Mouse (Mus musculus): ENCODE measurements at regions not wholly inside any gene's neighbourhood (a gene's known extent, or its start where the extent isn't known, plus 50 kb on each side); places are given as distances from the start of the nearest gene placed in this dataset.

GRCm38 (mm10) chr11:112180666-112181065 lies 601.4 kb upstream of the Sox9 start:
- TF ChIP-seq EP300 (IDR thresholded peaks at IDR 0.05; ENCODE audit: low read depth) (no peak), CTCF (IDR thresholded peaks at IDR 0.05; ENCODE audit: low read depth) (no peak)
